34 mouse cellular contexts compared by ENCODE assay signal in genomic region chr6:126080531-126080930, GRCm38 (mm10).
"Had no signal": no experiment of that assay in that cellular context is flagged by ENCODE, and none has a peak within 500 bp of the region (broad histone marks: within the 10 kb centered on the region; RNA-seq: fewer than 3 reads in every experiment).

No protein-coding gene starts in this region.

- H3K9ac ChIP-seq: heart, embryonic 12.5 days; heart, embryonic 13.5 days; heart, embryonic 15.5 days; hindbrain, embryonic 12.5 days; hindbrain, embryonic 13.5 days; hindbrain, embryonic 14.5 days; hindbrain, embryonic 15.5 days; intestine, embryonic 15.5 days; kidney, embryonic 15.5 days had no signal

- DNase-seq: heart, postnatal 10 days; heart, postnatal 14 days; heart, postnatal 36 days; kidney, adult 11 months; kidney, adult 18-20 months; kidney, adult 2 months; kidney, adult 8-10 months; kidney, adult 9 months; kidney, postnatal 10 days; kidney, postnatal 14 days; kidney, postnatal 25 days; kidney, postnatal 36 days; kidney, postnatal 4 days; layer of hippocampus, adult 9-11 months; layer of hippocampus, postnatal 36 days had no signal

- H3K4me3 ChIP-seq: heart, embryonic 10.5 days; heart, embryonic 12.5 days; heart, embryonic 13.5 days; heart, embryonic 15.5 days; hindbrain, embryonic 10.5 days; hindbrain, embryonic 12.5 days; hindbrain, embryonic 13.5 days; hindbrain, embryonic 15.5 days; intestine, embryonic 15.5 days; kidney, embryonic 15.5 days; layer of hippocampus, adult 2 months had no signal

- ATAC-seq: hindbrain, embryonic 16.5 days; hindbrain, postnatal 0 days; inflammation-experienced regulatory T-cells, adult 6 months; intestine, embryonic 15.5 days; intestine, embryonic 16.5 days; intestine, postnatal 0 days had no signal

- H3K9me3 ChIP-seq: heart, embryonic 10.5 days; heart, embryonic 12.5 days; heart, embryonic 13.5 days; heart, embryonic 15.5 days; hindbrain, embryonic 10.5 days; hindbrain, embryonic 12.5 days; hindbrain, embryonic 13.5 days; hindbrain, embryonic 15.5 days; intestine, embryonic 15.5 days; kidney, embryonic 15.5 days had no signal

- H3K4me1 ChIP-seq: heart, embryonic 10.5 days; heart, embryonic 12.5 days; heart, embryonic 13.5 days; heart, embryonic 15.5 days; hindbrain, embryonic 10.5 days; hindbrain, embryonic 12.5 days; hindbrain, embryonic 13.5 days; hindbrain, embryonic 15.5 days; intestine, embryonic 15.5 days; kidney, embryonic 15.5 days had no signal

- H3K27me3 ChIP-seq: heart, embryonic 12.5 days; heart, embryonic 13.5 days; heart, embryonic 15.5 days; hindbrain, embryonic 12.5 days; hindbrain, embryonic 13.5 days; hindbrain, embryonic 15.5 days; intestine, embryonic 15.5 days; kidney, embryonic 15.5 days had no signal

- H3K27ac ChIP-seq: heart, embryonic 10.5 days; heart, embryonic 13.5 days; heart, embryonic 15.5 days; hindbrain, embryonic 10.5 days; hindbrain, embryonic 12.5 days; hindbrain, embryonic 13.5 days; hindbrain, embryonic 14.5 days; hindbrain, embryonic 15.5 days; hindbrain, postnatal 0 days; intestine, embryonic 15.5 days; kidney, embryonic 15.5 days; kidney, postnatal 0 days; layer of hippocampus, adult 2 months had no signal

- H3K36me3 ChIP-seq: heart, embryonic 10.5 days; heart, embryonic 12.5 days; heart, embryonic 13.5 days; heart, embryonic 15.5 days; hindbrain, embryonic 10.5 days; hindbrain, embryonic 12.5 days; hindbrain, embryonic 13.5 days; hindbrain, embryonic 15.5 days; intestine, embryonic 15.5 days; kidney, embryonic 15.5 days had no signal

- H3K4me2 ChIP-seq: heart, embryonic 11.5 days; heart, embryonic 12.5 days; heart, embryonic 13.5 days; heart, embryonic 15.5 days; hindbrain, embryonic 12.5 days; hindbrain, embryonic 13.5 days; hindbrain, embryonic 14.5 days; hindbrain, embryonic 15.5 days; intestine, embryonic 15.5 days; kidney, embryonic 15.5 days had no signal
